Mouse (Mus musculus): Measurements from ENCODE around the gene Pepd.

DNA sequence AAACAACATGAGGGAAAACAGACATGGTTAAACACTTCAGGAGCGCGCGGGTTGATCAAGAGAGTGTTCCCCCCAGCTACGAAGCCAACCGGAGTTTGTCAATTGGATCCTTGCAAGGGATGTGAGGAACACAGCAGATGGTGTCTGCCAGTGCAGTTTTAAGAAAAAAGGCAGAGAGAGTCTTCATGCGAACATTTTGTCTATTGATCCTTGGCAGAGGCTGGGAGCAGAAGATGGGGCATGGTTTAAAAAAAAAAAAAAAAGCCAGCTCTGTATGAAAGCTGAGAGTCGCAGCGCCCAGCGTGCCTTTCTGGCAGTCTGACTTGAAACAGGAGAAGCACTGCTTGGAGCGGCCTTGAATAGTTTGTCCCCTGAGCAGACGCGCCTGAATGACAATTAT lies 23.3 kb upstream of the Pepd start:
- no peak for TF ChIP-seq POLR2A (IDR thresholded peaks at IDR 0.05; ENCODE audit: insufficient read depth, low read depth, low read length)
- TF ChIP-seq CTCF (IDR thresholded peaks at IDR 0.05): no peak
- no peak for TF ChIP-seq EP300 (IDR thresholded peaks at IDR 0.05; ENCODE audit: insufficient read depth, low read depth, low read length)

Data from heart, adult 2 months (tissue).